Mouse (Mus musculus) C2C12 (cell line): Measurements from ENCODE around the gene Megf8.

Source experiments
- CTCF ChIP-seq: IDR thresholded peaks from one replicate; pipeline ENCODE4 v1.5.1; 2011; ENCODE audit not compliant: control insufficient read depth, insufficient read depth, insufficient read length
- MAX ChIP-seq: IDR thresholded peaks from one replicate; pipeline ENCODE4 v1.6.1; 2011; ENCODE audit warnings: mild to moderate bottlenecking, control low read depth
- MYOD1 ChIP-seq: IDR thresholded peaks from one replicate; pipeline ENCODE4 v1.6.1; 2011; ENCODE audit warnings: low read depth; ENCODE audit not compliant: control insufficient read depth, insufficient read length
- USF1 ChIP-seq: IDR thresholded peaks from one replicate; pipeline ENCODE4 v1.6.1; 2011; ENCODE audit warnings: low read depth, mild to moderate bottlenecking, control low read depth, moderate library complexity

GRCm38 (mm10) chr7:25398610-25399009, 81.6 kb downstream of the Megf8 start, which contains the start of gene Lipe:
- TF ChIP-seq CTCF (no peak), USF1 (no peak), MYOD1 (no peak), MAX (no peak)
